In genomic region chr10:62339211-62340094, GRCm38 (mm10) we compare ENCODE assay signal across 8 mouse cellular contexts. TPM values are rescaled to one million over a fixed set of nuclear protein-coding genes. Genes with fewer than 3 reads are reported as not detected.
DNase-seq lines count a peak whose midpoint lies in the region; ATAC-seq and TF ChIP-seq lines count a peak whose summit lies in the region.

No protein-coding gene starts in this region.

- DNase-seq in CD4-positive helper T cell, adult 2 months (ENCODE audit: low read depth, low spot score), result peak; percentile 81
- peak; percentile 55 for DNase-seq in T-cell, adult 2 months (ENCODE audit: low spot score)
- peak; percentile 54 to 60 for DNase-seq in lung, adult 18-20 months
- DNase-seq in yolk sac, embryonic 10.5 days (ENCODE audit: low spot score), result no peak

- peak; percentile 0; the same call in 1 of the 2 replicates for ATAC-seq in heart, embryonic 13.5 days (ENCODE audit: extremely low read depth, insufficient number of reproducible peaks, low FRiP score, low TSS enrichment)
- peak; percentile 57 for ATAC-seq in kidney, embryonic 15.5 days (replicated peaks; ENCODE audit: low FRiP score)

- H3K4me2 ChIP-seq in heart, embryonic 13.5 days, result peak overlapping the region; percentile 91
- H3K4me2 ChIP-seq in kidney, embryonic 15.5 days, result peak overlapping the region; percentile 93

- no peak for TF ChIP-seq POLR2A in embryonic fibroblast, embryonic 13.5 days (IDR thresholded peaks at IDR 0.05; ENCODE audit: low read depth, low read length)
- TF ChIP-seq POLR2A in olfactory bulb, adult 2 months (IDR thresholded peaks at IDR 0.05; ENCODE audit: insufficient read depth, low read depth, low read length), result no peak

- no peaks in the 10 kb centered on the region for H3K9me3 ChIP-seq in heart, embryonic 13.5 days
- H3K9me3 ChIP-seq in kidney, embryonic 15.5 days (replicated peaks), result no peaks in the 10 kb centered on the region

- peak overlapping the region; percentile 78 for H3K4me3 ChIP-seq in embryonic fibroblast, embryonic 13.5 days (ENCODE audit: insufficient read depth, low read length)
- peak overlapping the region; percentile 96 for H3K4me3 ChIP-seq in heart, embryonic 13.5 days
- peak overlapping the region; percentile 82 for H3K4me3 ChIP-seq in kidney, embryonic 15.5 days (replicated peaks)
- peak overlapping the region; percentile 68 for H3K4me3 ChIP-seq in olfactory bulb, adult 2 months (ENCODE audit: insufficient read depth, low read depth, low read length)

- no peaks in the 10 kb centered on the region for H3K27me3 ChIP-seq in heart, embryonic 13.5 days (replicated peaks)
- no peaks in the 10 kb centered on the region for H3K27me3 ChIP-seq in kidney, embryonic 15.5 days

- no peak for TF ChIP-seq CTCF in embryonic fibroblast, embryonic 13.5 days (IDR thresholded peaks at IDR 0.05; ENCODE audit: borderline replicate concordance, insufficient read depth, low read length)
- TF ChIP-seq CTCF in olfactory bulb, adult 2 months (IDR thresholded peaks at IDR 0.05; ENCODE audit: insufficient read depth, low read depth, low read length), result no peak

- H3K9ac ChIP-seq in heart, embryonic 13.5 days, result peak overlapping the region; percentile 97
- H3K9ac ChIP-seq in kidney, embryonic 15.5 days, result peak overlapping the region; percentile 58

- no peaks in the 10 kb centered on the region for H3K36me3 ChIP-seq in heart, embryonic 13.5 days
- no peaks in the 10 kb centered on the region for H3K36me3 ChIP-seq in kidney, embryonic 15.5 days

- H3K4me1 ChIP-seq in embryonic fibroblast, embryonic 13.5 days (ENCODE audit: control insufficient read depth, insufficient read depth, low read length), result peaks cover 3% of the 10 kb centered on the region; the same call in 1 of the 2 replicates
- peaks cover 63% of the 10 kb centered on the region for H3K4me1 ChIP-seq in heart, embryonic 13.5 days
- peaks cover 60% of the 10 kb centered on the region for H3K4me1 ChIP-seq in kidney, embryonic 15.5 days
- peaks cover 35% of the 10 kb centered on the region for H3K4me1 ChIP-seq in olfactory bulb, adult 2 months (ENCODE audit: control insufficient read depth, insufficient read depth, low read length)

- 1% methylated on average over 45 of the region's 45 CpGs for WGBS in heart, embryonic 13.5 days
- 2% methylated on average over 45 of the region's 45 CpGs for WGBS in kidney, embryonic 15.5 days
- WGBS in olfactory bulb, adult 2 months, result under 1% methylated on average over 45 of the region's 45 CpGs

- peak overlapping the region; percentile 25 for H3K27ac ChIP-seq in embryonic fibroblast, embryonic 13.5 days (ENCODE audit: insufficient read depth, low read length)
- H3K27ac ChIP-seq in heart, embryonic 13.5 days (replicated peaks), result peak overlapping the region; percentile 98
- peak overlapping the region; percentile 92 for H3K27ac ChIP-seq in kidney, embryonic 15.5 days
- H3K27ac ChIP-seq in olfactory bulb, adult 2 months (ENCODE audit: insufficient read depth, low read depth, low read length), result peak overlapping the region; percentile 76

RNA-seq across cellular contexts. Expression of gene Hk1, which starts 40.3 kb away (rescaled TPM):
- 45.3 and 56.5 TPM in 2 replicates for polyA plus RNA-seq in embryonic fibroblast, embryonic 13.5 days (2011; ENCODE audit: insufficient read length, low read depth, missing spikeins)
- polyA plus RNA-seq in heart, embryonic 13.5 days (2015; fragmentation: Nextera tagmentation; extraction: Ambion mirVana), result 163 and 170 TPM in 2 replicates
- 51.7 and 58.5 TPM in 2 replicates for polyA plus RNA-seq in kidney, embryonic 15.5 days (2015; fragmentation: Nextera tagmentation; extraction: Ambion mirVana)
- 296 TPM in 1 of 2 replicates, not detected in the other for polyA plus RNA-seq in olfactory bulb, adult 2 months (2012; ENCODE audit: insufficient read depth, insufficient read length, low replicate concordance, missing spikeins)

Comparison
In these comparisons a context has a peak if more than half of its experiments do, and no peak if none do; other contexts are left out.
1. H3K27ac ChIP-seq: peak in every context shown above with its lines; median percentile 98 in heart, embryonic 13.5 days; 92 in kidney, embryonic 15.5 days; 76 in olfactory bulb, adult 2 months; 25 in embryonic fibroblast, embryonic 13.5 days.